Mouse (Mus musculus) gastrocnemius, postnatal 10 days (tissue): Measurements from ENCODE around the gene Tubg2. TPM values are rescaled to one million over a fixed set of nuclear protein-coding genes. Genes with fewer than 3 reads are reported as not detected.

Source experiments
- DNase-seq: peaks from one replicate; pipeline ENCODE4 v3.0.0; 2021; ENCODE audit warnings: mixed read lengths
- microRNA-seq, 2 experiments: library from miRNA; unstranded; fragments of <30 nt; microRNA quantifications; one replicate each; pipeline ENCODE4 v1.2.0; 2021
- total RNA-seq, 2 experiments: library from RNA; stranded (reverse); gene quantifications; 2 replicates each; pipeline ENCODE4 v1.2.3; 2021

Gene Tubg2
- total RNA-seq, 2 experiments from 2014 or later: 5.5 to 6.3 TPM

- no peak for DNase-seq
Measured at GRCm38 (mm10) chr11:101194643-101195042, 38.9 kb downstream of the Tubg2 start.

GRCm38 (mm10) chr11:101195101-101195500 is 39.4 kb downstream of the Tubg2 start:
- DNase-seq: no peak

GRCm38 (mm10) chr11:101195571-101195970 is 39.9 kb downstream of the Tubg2 start:
- no peak for DNase-seq

GRCm38 (mm10) chr11:101196175-101196574 is 40.5 kb downstream of the Tubg2 start:
- no peak for DNase-seq

- DNase-seq: no peak
Measured at GRCm38 (mm10) chr11:101199555-101199954, 43.8 kb downstream of the Tubg2 start.

- no peak for DNase-seq
Measured at GRCm38 (mm10) chr11:101200986-101201385, 45.3 kb downstream of the Tubg2 start.

Small RNA genes within 50 kb of the gene (microRNA-seq; reads per million reads assigned to microRNA genes)
- gene Gm27626: 0 reads per million in 2 experiments

Other genes starting within 250 kb of the Tubg2 start
- gene Stat3, start 216.4 kb upstream of the Tubg2 start, total RNA-seq: 10 to 100 TPM; 49.1 to 56.7 TPM
- gene Cavin1, start 185.0 kb upstream of the Tubg2 start, total RNA-seq: 100 to 1,000 TPM; 279 to 309 TPM
- 10 to 100 TPM; 52.9 to 59.9 TPM for gene Atp6v0a1, start 146.5 kb upstream of the Tubg2 start, total RNA-seq
- gene Naglu, start 85.9 kb upstream of the Tubg2 start, total RNA-seq: 10 to 100 TPM in 1 of 2 experiments, 1 to 10 TPM in 1; 9.2 to 11.6 TPM
- gene Hsd17b1, start 77.5 kb upstream of the Tubg2 start, total RNA-seq: under 1 TPM; 0.23 to 0.25 TPM
- gene Coasy, start 73.3 kb upstream of the Tubg2 start, total RNA-seq: 10 to 100 TPM; 10.7 to 11.7 TPM
- gene Mlx, start 68.6 kb upstream of the Tubg2 start, total RNA-seq: 10 to 100 TPM; 10.7 to 12.2 TPM
- gene Psmc3ip, start 60.5 kb upstream of the Tubg2 start, total RNA-seq: 1 to 10 TPM; 2.8 to 4.0 TPM
- gene Retreg3, start 36.0 kb upstream of the Tubg2 start, total RNA-seq: 10 to 100 TPM; 37.3 to 37.5 TPM
- gene Tubg1, start 36.0 kb upstream of the Tubg2 start, total RNA-seq: 10 to 100 TPM; 37.4 to 39.0 TPM
- 1 to 10 TPM; 4.2 to 4.3 TPM for gene Cntnap1, start 14.6 kb downstream of the Tubg2 start, total RNA-seq
- gene Plekhh3, start 15.4 kb downstream of the Tubg2 start, total RNA-seq: 10 to 100 TPM; 33.2 to 36.7 TPM
- gene Ccr10, start 19.5 kb downstream of the Tubg2 start, total RNA-seq: not detected
- gene Ezh1, start 70.6 kb downstream of the Tubg2 start, total RNA-seq: 10 to 100 TPM; 17.2 to 17.7 TPM
- 10 to 100 TPM; 70.5 to 72.8 TPM for gene Ramp2, start 90.1 kb downstream of the Tubg2 start, total RNA-seq
- 10 to 100 TPM; 40.1 to 44.3 TPM for gene Vps25, start 97.8 kb downstream of the Tubg2 start, total RNA-seq
- 1 to 10 TPM in 1 of 2 experiments, under 1 TPM in 1; 0.35 to 1.4 TPM for gene Wnk4, start 104.7 kb downstream of the Tubg2 start, total RNA-seq
- under 1 TPM; 0.14 to 0.18 TPM for gene Cntd1, start 123.1 kb downstream of the Tubg2 start, total RNA-seq
- gene Coa3, start 123.2 kb downstream of the Tubg2 start, total RNA-seq: 10 to 100 TPM; 66.3 to 74.5 TPM
- gene Becn1, start 146.4 kb downstream of the Tubg2 start, total RNA-seq: 10 to 100 TPM; 74.5 to 76.9 TPM
- 10 to 100 TPM; 72.4 TPM for gene Psme3, start 160.3 kb downstream of the Tubg2 start, total RNA-seq
- gene Aoc2, start 169.2 kb downstream of the Tubg2 start, total RNA-seq: 1 to 10 TPM; 1.7 to 2.3 TPM
- 10 to 100 TPM; 25.2 to 31.0 TPM for gene Aoc3, start 174.7 kb downstream of the Tubg2 start, total RNA-seq
- gene G6pc, start 211.7 kb downstream of the Tubg2 start, total RNA-seq: under 1 TPM in 1 of 2 experiments, not detected in 1; 0.14 TPM